In genomic region chr2:131143007-131143780, GRCm38 (mm10) we compare ENCODE assay signal across 15 mouse cellular contexts. TPM values are rescaled to one million over a fixed set of nuclear protein-coding genes. Genes with fewer than 3 reads are reported as not detected.
DNase-seq lines count a peak whose midpoint lies in the region; ATAC-seq and TF ChIP-seq lines count a peak whose summit lies in the region.
"Had no signal": no experiment of that assay in that cellular context is flagged by ENCODE, and none has a peak within 500 bp of the region (broad histone marks: within the 10 kb centered on the region; RNA-seq: fewer than 3 reads in every experiment).

No protein-coding gene starts in this region.

- no peak for ATAC-seq in lung, embryonic 15.5 days (ENCODE audit: borderline replicate concordance, extremely low read depth, low FRiP score, low TSS enrichment)
- ATAC-seq in erythroid progenitor cell, adult 5-6 weeks (replicated peaks; ENCODE audit: low FRiP score, poor library complexity, severe bottlenecking): peak; percentile 8
- ATAC-seq in liver, embryonic 15.5 days (ENCODE audit: insufficient read depth): peak; percentile 10

- H3K27me3 ChIP-seq in heart, adult 2 months (ENCODE audit: control insufficient read depth, insufficient read depth, low read length): no peaks in the 10 kb centered on the region
- H3K27me3 ChIP-seq in lung, embryonic 15.5 days: no peaks in the 10 kb centered on the region
- no peaks in the 10 kb centered on the region for H3K27me3 ChIP-seq in liver, embryonic 15.5 days
- H3K27me3 ChIP-seq: limb, embryonic 15.5 days had no signal

- H3K4me1 ChIP-seq in heart, adult 2 months (ENCODE audit: control insufficient read depth, insufficient read depth, low read length): peaks cover 24% of the 10 kb centered on the region
- H3K4me1 ChIP-seq in lung, embryonic 15.5 days: peaks cover 13% of the 10 kb centered on the region
- H3K4me1 ChIP-seq in liver, embryonic 15.5 days (replicated peaks): peaks cover 43% of the 10 kb centered on the region

- intact Hi-C loops in heart, adult 2 months (cut with DNase I): no loop called here

- H3K79me2 ChIP-seq in heart, adult 2 months (replicated peaks; ENCODE audit: control insufficient read depth, insufficient read depth, low read length): no peaks in the 10 kb centered on the region

- peak overlapping the region; percentile 77 for H3K27ac ChIP-seq in heart, adult 2 months
- H3K27ac ChIP-seq in lung, embryonic 15.5 days: no peak overlapping the region
- H3K27ac ChIP-seq in liver, embryonic 15.5 days (replicated peaks): 0 out of 2 replicates have a peak overlapping the region, but pooled peaks have one; percentile 20
- H3K27ac ChIP-seq: embryonic facial prominence, embryonic 10.5 days had no signal

- peak overlapping the region; percentile 6; the same call in 1 of the 2 replicates for H3K4me2 ChIP-seq in lung, embryonic 15.5 days
- H3K4me2 ChIP-seq in liver, embryonic 15.5 days: peak overlapping the region; percentile 42
- H3K4me2 ChIP-seq: limb, embryonic 15.5 days had no signal

- TF ChIP-seq EP300 in heart, adult 2 months (IDR thresholded peaks at IDR 0.05; ENCODE audit: insufficient read depth, low read depth, low read length): no peak

- WGBS in heart, adult 2 months: 72% methylated on average over 22 of the region's 22 CpGs
- 68% methylated on average over 22 of the region's 22 CpGs for WGBS in lung, embryonic 15.5 days
- 79% methylated on average over 22 of the region's 22 CpGs for WGBS in liver, embryonic 15.5 days (ENCODE audit: insufficient replicate concordance)

- H3K9me3 ChIP-seq in lung, embryonic 15.5 days: no peaks in the 10 kb centered on the region
- no peaks in the 10 kb centered on the region for H3K9me3 ChIP-seq in liver, embryonic 15.5 days (replicated peaks)
- H3K9me3 ChIP-seq: embryonic facial prominence, embryonic 10.5 days; limb, embryonic 15.5 days had no signal

- DNase-seq in heart, adult 2 months: no peak
- DNase-seq in heart, adult 9 months (ENCODE audit: low spot score in 2 of 2): no peak
- DNase-seq in lung, postnatal 36 days: no peak
- DNase-seq in adrenal gland, postnatal 4 days (ENCODE audit: low spot score in 2 of 2): no peak
- no peak for DNase-seq in adrenal gland, postnatal 10 days
- DNase-seq: cerebellum, adult 8-10 months had no signal

- TF ChIP-seq POLR2A in heart, adult 2 months (IDR thresholded peaks at IDR 0.05; ENCODE audit: insufficient read depth, low read depth, low read length): no peak

- no peak for TF ChIP-seq CTCF in heart, adult 2 months (IDR thresholded peaks at IDR 0.05)

- H3K9ac ChIP-seq in heart, adult 2 months (ENCODE audit: low read depth, low read length): no peak overlapping the region
- no peak overlapping the region for H3K9ac ChIP-seq in lung, embryonic 15.5 days
- no peak overlapping the region for H3K9ac ChIP-seq in liver, embryonic 15.5 days
- H3K9ac ChIP-seq: limb, embryonic 15.5 days had no signal

- H3K4me3 ChIP-seq in heart, adult 2 months: no peak overlapping the region
- H3K4me3 ChIP-seq in lung, embryonic 15.5 days: no peak overlapping the region
- no peak overlapping the region for H3K4me3 ChIP-seq in liver, embryonic 15.5 days (replicated peaks)
- H3K4me3 ChIP-seq: embryonic facial prominence, embryonic 10.5 days; limb, embryonic 15.5 days had no signal

- H3K36me3 ChIP-seq in heart, adult 2 months (ENCODE audit: control insufficient read depth, insufficient read depth, low read length): peaks cover 13% of the 10 kb centered on the region
- H3K36me3 ChIP-seq in lung, embryonic 15.5 days: peaks cover 49% of the 10 kb centered on the region
- H3K36me3 ChIP-seq in liver, embryonic 15.5 days (replicated peaks): peaks cover 55% of the 10 kb centered on the region

RNA-seq across cellular contexts. Expression of gene Gm11037, which starts 9.9 kb away (rescaled TPM):
- not detected for total RNA-seq in heart, adult 2 months (2021)
- not detected in 2 replicates for polyA plus RNA-seq in heart, adult 2 months (2012; rRNA removed)
- polyA plus RNA-seq in lung, embryonic 15.5 days (2015; fragmentation: Nextera tagmentation; extraction: Ambion mirVana): not detected in 2 replicates
- total RNA-seq in erythroid progenitor cell, adult 5-6 weeks (2015; ENCODE audit: low replicate concordance): not detected in 2 replicates
- not detected in 2 replicates for total RNA-seq in erythroid progenitor cell, adult 5-6 weeks (2017; ENCODE audit: low replicate concordance)
- polyA plus RNA-seq in liver, embryonic 15.5 days (2015; fragmentation: Nextera tagmentation; extraction: Ambion mirVana): not detected in 2 replicates
- not detected for total RNA-seq in adrenal gland, postnatal 4 days (2021)
- total RNA-seq in adrenal gland, postnatal 10 days (2021): not detected
- total RNA-seq: layer of hippocampus, postnatal 14 days; monocyte, adult 5-6 weeks had no signal
- polyA plus RNA-seq: C2C12; embryonic facial prominence, embryonic 10.5 days; intestine, embryonic 14.5 days; limb, embryonic 15.5 days had no signal

RNA-seq across cellular contexts. Expression of gene Hspa12b, which starts 16.1 kb away (rescaled TPM):
- total RNA-seq in heart, adult 2 months (2021): 10 to 100 TPM; 29.7 to 31.4 TPM
- 21.9 and 27.8 TPM in 2 replicates for polyA plus RNA-seq in heart, adult 2 months (2012; rRNA removed)
- 15.0 and 16.5 TPM in 2 replicates for polyA plus RNA-seq in lung, embryonic 15.5 days (2015; fragmentation: Nextera tagmentation; extraction: Ambion mirVana)
- not detected in 2 replicates for total RNA-seq in erythroid progenitor cell, adult 5-6 weeks (2015; ENCODE audit: low replicate concordance)
- not detected in 2 replicates for total RNA-seq in erythroid progenitor cell, adult 5-6 weeks (2017; ENCODE audit: low replicate concordance)
- polyA plus RNA-seq in liver, embryonic 15.5 days (2015; fragmentation: Nextera tagmentation; extraction: Ambion mirVana): 1.8 and 1.9 TPM in 2 replicates
- 10 to 100 TPM; 20.7 to 23.0 TPM for total RNA-seq in adrenal gland, postnatal 4 days (2021)
- total RNA-seq in adrenal gland, postnatal 10 days (2021): 10 to 100 TPM; 23.5 to 27.5 TPM
- total RNA-seq: monocyte, adult 5-6 weeks had no signal

RNA-seq across cellular contexts. Expression of gene 1700037H04Rik, which starts 16.7 kb away (rescaled TPM):
- 10 to 100 TPM in 1 of 2 experiments, 1 to 10 TPM in 1; 9.8 to 11.3 TPM for total RNA-seq in heart, adult 2 months (2021)
- polyA plus RNA-seq in heart, adult 2 months (2012; rRNA removed): 33.6 and 48.9 TPM in 2 replicates
- polyA plus RNA-seq in lung, embryonic 15.5 days (2015; fragmentation: Nextera tagmentation; extraction: Ambion mirVana): 60.4 and 61.5 TPM in 2 replicates
- total RNA-seq in erythroid progenitor cell, adult 5-6 weeks (2015; ENCODE audit: low replicate concordance): 124 and 160 TPM in 2 replicates
- total RNA-seq in erythroid progenitor cell, adult 5-6 weeks (2017; ENCODE audit: low replicate concordance): 58.5 and 68.4 TPM in 2 replicates
- 135 and 147 TPM in 2 replicates for polyA plus RNA-seq in liver, embryonic 15.5 days (2015; fragmentation: Nextera tagmentation; extraction: Ambion mirVana)
- 10 to 100 TPM; 42.1 to 47.4 TPM for total RNA-seq in adrenal gland, postnatal 4 days (2021)
- total RNA-seq in adrenal gland, postnatal 10 days (2021): 10 to 100 TPM; 82.0 to 96.4 TPM

RNA-seq across cellular contexts. Expression of gene Cenpb, which starts 36.7 kb away (rescaled TPM):
- 10 to 100 TPM; 71.9 to 92.6 TPM for total RNA-seq in heart, adult 2 months (2021)
- 57.1 and 58.5 TPM in 2 replicates for polyA plus RNA-seq in heart, adult 2 months (2012; rRNA removed)
- 12.6 and 14.1 TPM in 2 replicates for polyA plus RNA-seq in lung, embryonic 15.5 days (2015; fragmentation: Nextera tagmentation; extraction: Ambion mirVana)
- total RNA-seq in erythroid progenitor cell, adult 5-6 weeks (2015; ENCODE audit: low replicate concordance): 8.3 and 8.8 TPM in 2 replicates
- total RNA-seq in erythroid progenitor cell, adult 5-6 weeks (2017; ENCODE audit: low replicate concordance): 12.5 and 15.1 TPM in 2 replicates
- polyA plus RNA-seq in liver, embryonic 15.5 days (2015; fragmentation: Nextera tagmentation; extraction: Ambion mirVana): 4.1 and 5.4 TPM in 2 replicates
- 10 to 100 TPM; 81.8 to 84.8 TPM for total RNA-seq in adrenal gland, postnatal 4 days (2021)
- 10 to 100 TPM; 76.2 to 86.6 TPM for total RNA-seq in adrenal gland, postnatal 10 days (2021)

RNA-seq across cellular contexts. Expression of gene Cdc25b, which starts 43.6 kb away (rescaled TPM):
- total RNA-seq in heart, adult 2 months (2021): 10 to 100 TPM in 1 of 2 experiments, 1 to 10 TPM in 1; 4.3 to 10.3 TPM
- 9.8 and 12.5 TPM in 2 replicates for polyA plus RNA-seq in heart, adult 2 months (2012; rRNA removed)
- 56.1 and 58.4 TPM in 2 replicates for polyA plus RNA-seq in lung, embryonic 15.5 days (2015; fragmentation: Nextera tagmentation; extraction: Ambion mirVana)
- 345 and 367 TPM in 2 replicates for total RNA-seq in erythroid progenitor cell, adult 5-6 weeks (2015; ENCODE audit: low replicate concordance)
- 664 and 783 TPM in 2 replicates for total RNA-seq in erythroid progenitor cell, adult 5-6 weeks (2017; ENCODE audit: low replicate concordance)
- polyA plus RNA-seq in liver, embryonic 15.5 days (2015; fragmentation: Nextera tagmentation; extraction: Ambion mirVana): 236 and 279 TPM in 2 replicates
- 10 to 100 TPM; 28.8 to 40.0 TPM for total RNA-seq in adrenal gland, postnatal 4 days (2021)
- 10 to 100 TPM; 13.6 to 22.4 TPM for total RNA-seq in adrenal gland, postnatal 10 days (2021)

Comparison
In these comparisons a context has a peak if more than half of its experiments do, and no peak if none do; other contexts are left out.
1. RNA of gene Hspa12b, which starts 16.1 kb away (total RNA-seq): 29.7 to 31.4 TPM in heart, adult 2 months, 23.5 to 27.5 TPM in adrenal gland, postnatal 10 days and 20.7 to 23.0 TPM in adrenal gland, postnatal 4 days; not detected in erythroid progenitor cell, adult 5-6 weeks; every median in the first group is over 10 times any median in the second.